Mouse (Mus musculus): ENCODE measurements around the gene Akap8l.

DNA sequence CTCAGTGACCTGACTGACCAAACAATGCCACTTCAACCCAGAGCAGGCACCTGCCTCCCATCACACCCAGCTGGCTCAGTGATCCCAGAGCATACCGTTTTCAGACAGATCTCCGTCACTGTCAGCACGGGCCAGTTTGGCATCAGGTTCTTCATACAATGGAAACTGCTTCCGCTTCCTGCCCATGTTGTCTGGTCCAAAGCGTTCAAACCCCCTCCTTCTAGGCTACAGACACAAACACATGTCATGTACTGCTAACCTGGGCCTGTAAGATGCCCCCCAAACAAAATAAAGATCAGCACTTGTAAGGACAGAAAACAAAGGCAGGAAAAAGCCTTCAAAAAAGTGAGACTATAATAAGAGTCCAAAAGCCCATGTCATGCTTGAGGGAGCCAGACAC lies 34.8 kb downstream of the Akap8l start:
- no peak for TF ChIP-seq POLR2A (IDR thresholded peaks at IDR 0.05; ENCODE audit: borderline replicate concordance, extremely low read depth, low read depth, low read length)
- TF ChIP-seq CTCF (IDR thresholded peaks at IDR 0.05; ENCODE audit: insufficient read depth, low read length), result no peak
